In the genomic region with DNA sequence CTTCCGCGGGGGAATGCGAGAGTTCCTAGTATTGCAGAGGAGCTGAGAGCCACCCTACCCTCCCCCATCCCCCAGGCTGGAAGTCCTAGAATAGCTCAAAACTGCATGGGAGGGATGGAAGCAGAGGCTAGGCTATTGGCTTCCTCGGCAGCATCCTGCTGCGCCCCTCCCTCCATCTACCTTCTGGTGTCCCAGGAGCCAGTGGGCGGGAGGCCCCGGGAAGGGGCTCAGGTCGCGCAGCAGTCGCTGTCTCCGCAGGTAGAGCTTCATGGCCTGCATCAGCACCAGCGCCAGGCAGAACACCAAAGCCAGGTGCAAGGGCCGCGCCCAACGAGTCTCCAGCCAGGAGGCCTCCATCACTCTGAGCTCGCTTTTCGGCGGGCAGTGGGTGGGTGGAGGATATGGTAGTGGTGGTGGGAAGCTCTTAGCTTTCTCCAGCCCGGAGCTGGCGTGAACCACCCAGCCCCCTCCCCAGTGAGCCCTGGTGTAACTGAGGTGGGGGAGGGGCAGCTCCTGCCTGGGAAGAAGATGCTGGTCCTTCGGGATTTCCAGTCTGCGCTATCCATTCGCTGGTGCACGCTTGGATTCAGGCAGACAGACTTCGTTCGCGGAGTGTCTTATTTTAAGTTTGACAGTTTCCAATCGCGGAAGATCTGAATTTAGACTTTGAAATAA, we compare ENCODE assay signal across 9 mouse cellular contexts. TPM values are rescaled to one million over a fixed set of nuclear protein-coding genes. Genes with fewer than 3 reads are reported as not detected.
DNase-seq lines count a peak whose midpoint lies in the region; ATAC-seq lines count a peak whose summit lies in the region.
"Had no signal": no experiment of that assay in that cellular context is flagged by ENCODE, and none has a peak within 500 bp of the region (broad histone marks: within the 10 kb centered on the region; RNA-seq: fewer than 3 reads in every experiment).

A gene (minus strand): TSS at position 661 of the 675 bp plus-strand sequence.

- ATAC-seq in forebrain, embryonic 16.5 days = peak; percentile 91
- ATAC-seq in midbrain, embryonic 15.5 days (replicated peaks) = peak; percentile 95
- ATAC-seq in granulocyte monocyte progenitor cell, adult 5-6 weeks (replicated peaks; ENCODE audit: poor library complexity, severe bottlenecking) = no peak

- H3K4me2 ChIP-seq in forebrain, embryonic 16.5 days (ENCODE audit: low read length) = peak within 1 kb of the TSS; percentile 58
- H3K4me2 ChIP-seq in midbrain, embryonic 15.5 days = peak within 1 kb of the TSS; percentile 67

- H3K4me1 ChIP-seq in forebrain, embryonic 16.5 days (replicated peaks; ENCODE audit: control insufficient read depth, insufficient read depth, low read length) = peaks cover 3% of the 10 kb centered on the region
- H3K4me1 ChIP-seq in midbrain, embryonic 15.5 days = peaks cover 8% of the 10 kb centered on the region; the same call in 1 of the 2 replicates

- 1% methylated on average over 29 of the region's 29 CpGs for WGBS in forebrain, embryonic 16.5 days
- WGBS in midbrain, embryonic 15.5 days = under 1% methylated on average over 29 of the region's 29 CpGs

- H3K27me3 ChIP-seq in forebrain, embryonic 16.5 days (replicated peaks; ENCODE audit: control insufficient read depth, insufficient read depth, low read length) = 0 out of 2 replicates have a peak, but pooled peaks cover 3% of the 10 kb centered on the region
- no peaks in the 10 kb centered on the region for H3K27me3 ChIP-seq in midbrain, embryonic 15.5 days (replicated peaks)

- no peaks in the 10 kb centered on the region for H3K9me3 ChIP-seq in forebrain, embryonic 16.5 days (ENCODE audit: control insufficient read depth, low read length)
- no peaks in the 10 kb centered on the region for H3K9me3 ChIP-seq in midbrain, embryonic 15.5 days

- peak; percentile 1 for DNase-seq in Muller cell, postnatal 12 days (ENCODE audit: inconsistent ontology term)
- DNase-seq in cerebellum, adult 11-12 months = peak; percentile 86
- DNase-seq in layer of hippocampus, postnatal 10 days (ENCODE audit: low spot score in 2 of 2) = peak; percentile 63 to 75
- DNase-seq in ovary, postnatal 36 days (ENCODE audit: low spot score) = no peak
- no peak for DNase-seq in natural killer cell, adult 2 months (ENCODE audit: low spot score in 2 of 2)

- peak within 1 kb of the TSS; percentile 41; the same call in 1 of the 2 replicates for H3K27ac ChIP-seq in forebrain, embryonic 16.5 days (ENCODE audit: low read length)
- peak within 1 kb of the TSS; percentile 85 for H3K27ac ChIP-seq in midbrain, embryonic 15.5 days

- peak within 1 kb of the TSS; percentile 56 for H3K4me3 ChIP-seq in forebrain, embryonic 16.5 days (replicated peaks; ENCODE audit: low read length)
- H3K4me3 ChIP-seq in midbrain, embryonic 15.5 days = peak within 1 kb of the TSS; percentile 54
- H3K4me3 ChIP-seq: erythroblast, embryonic 14.5 days had no signal

- H3K9ac ChIP-seq in forebrain, embryonic 16.5 days (replicated peaks; ENCODE audit: low read depth, low read length) = peak within 1 kb of the TSS; percentile 65
- peak within 1 kb of the TSS; percentile 62 for H3K9ac ChIP-seq in midbrain, embryonic 15.5 days

- no peaks in the 10 kb centered on the region for H3K36me3 ChIP-seq in forebrain, embryonic 16.5 days (ENCODE audit: control insufficient read depth, insufficient read depth)
- H3K36me3 ChIP-seq in midbrain, embryonic 15.5 days (replicated peaks) = no peaks in the 10 kb centered on the region

RNA-seq across cellular contexts. Expression of the gene that starts here (rescaled TPM):
- polyA plus RNA-seq in forebrain, embryonic 16.5 days (2015; fragmentation: Nextera tagmentation; extraction: Ambion mirVana) = 3.0 and 5.9 TPM in 2 replicates
- 10 to 100 TPM; 12.0 to 13.2 TPM for total RNA-seq in layer of hippocampus, postnatal 10 days (2021)
- polyA plus RNA-seq in midbrain, embryonic 15.5 days (2015; fragmentation: Nextera tagmentation; extraction: Ambion mirVana) = 10.7 and 11.0 TPM in 2 replicates
- total RNA-seq in granulocyte monocyte progenitor cell, adult 5-6 weeks (2014; fragmentation: Nextera tagmentation) = not detected in 2 replicates
- total RNA-seq in granulocyte monocyte progenitor cell, adult 5-6 weeks (2017) = not detected in 2 replicates
- polyA plus RNA-seq: erythroblast, embryonic 14.5 days had no signal

Comparison
In these comparisons a context has a peak if more than half of its experiments do, and no peak if none do; other contexts are left out.
1. RNA of the gene that starts here (total RNA-seq): 12.0 to 13.2 TPM in layer of hippocampus, postnatal 10 days; not detected in granulocyte monocyte progenitor cell, adult 5-6 weeks; every median in the first group is over 10 times any median in the second.
2. DNase-seq: peak in Muller cell, postnatal 12 days (single experiment), cerebellum, adult 11-12 months (single experiment) and layer of hippocampus, postnatal 10 days (2 of 2); none in ovary, postnatal 36 days (single experiment) and natural killer cell, adult 2 months (0 of 2).